In genomic region chr16:90284916-90285315, GRCm38 (mm10) we compare ENCODE assay signal across 9 mouse cellular contexts. TPM values are rescaled to one million over a fixed set of nuclear protein-coding genes. Genes with fewer than 3 reads are reported as not detected.
DNase-seq lines count a peak whose midpoint lies in the region.
"Had no signal": no experiment of that assay in that cellular context is flagged by ENCODE, and none has a peak within 500 bp of the region (broad histone marks: within the 10 kb centered on the region; RNA-seq: fewer than 3 reads in every experiment).

No protein-coding gene starts in this region.

- peaks cover 32% of the 10 kb centered on the region for H3K4me1 ChIP-seq in limb, embryonic 10.5 days

- no peaks in the 10 kb centered on the region for H3K9me3 ChIP-seq in limb, embryonic 10.5 days (replicated peaks)

- 6% methylated on average over 15 of the region's 15 CpGs for WGBS in limb, embryonic 10.5 days

- no peaks in the 10 kb centered on the region for H3K27me3 ChIP-seq in limb, embryonic 10.5 days (ENCODE audit: low read depth, poor library complexity, severe bottlenecking)
- H3K27me3 ChIP-seq: CH12.LX had no signal

- H3K36me3 ChIP-seq in limb, embryonic 10.5 days = peaks cover 6% of the 10 kb centered on the region

- peak; percentile 53 for DNase-seq in embryo, embryonic 11 days
- DNase-seq in embryo, embryonic 9.5 days (ENCODE audit: extremely low spot score) = no peak
- peak; percentile 8 to 9 for DNase-seq in thymus, postnatal 10 days (ENCODE audit: low spot score in 2 of 2)
- DNase-seq in thymus, postnatal 36 days = no peak
- DNase-seq in limb, embryonic 10.5 days (ENCODE audit: low spot score) = no peak
- peak; percentile 28 for DNase-seq in naive thymus-derived CD4-positive, alpha-beta T cell, adult 2 months (ENCODE audit: low read depth)
- DNase-seq in thymus, postnatal 14 days = no peak
- DNase-seq in cerebellum, postnatal 25 days = no peak

- H3K4me3 ChIP-seq in limb, embryonic 10.5 days = peak overlapping the region; percentile 98

- peak overlapping the region; percentile 97 for H3K27ac ChIP-seq in limb, embryonic 10.5 days

RNA-seq across cellular contexts. Expression of gene Scaf4, which starts 0.6 kb away (rescaled TPM):
- 38.8 and 39.6 TPM in 2 replicates for polyA plus RNA-seq in limb, embryonic 10.5 days (2016; fragmentation: Nextera tagmentation; extraction: Ambion mirVana)

Comparison
In these comparisons a context has a peak if more than half of its experiments do, and no peak if none do; other contexts are left out.
1. DNase-seq: peak in embryo, embryonic 11 days (single experiment), thymus, postnatal 10 days (2 of 2) and naive thymus-derived CD4-positive, alpha-beta T cell, adult 2 months (single experiment); none in embryo, embryonic 9.5 days (single experiment), thymus, postnatal 36 days (0 of 2), limb, embryonic 10.5 days (single experiment), thymus, postnatal 14 days (single experiment) and cerebellum, postnatal 25 days (0 of 2).